Mouse (Mus musculus) hindbrain, embryonic 11.5 days (tissue): ENCODE results near the gene Rdh16. TPM values are rescaled to one million over a fixed set of nuclear protein-coding genes. Genes with fewer than 3 reads are reported as not detected.
"Not testable (repeated sequence)": the region's sequence is repeated elsewhere in the genome, so short reads cannot be mapped to it uniquely, and the experiment has no call there.

ENCODE experiments used
- ATAC-seq: fragments of 200-750 bp; cut with Nextera tagmentation; 2 replicates; pipeline ENCODE4 v1.8.0; 2017; ENCODE audit warnings: mild to moderate bottlenecking, moderate TSS enrichment, moderate library complexity; ENCODE audit not compliant: low FRiP score
- DNase-seq: peaks from one replicate; pipeline ENCODE4 v3.0.0-alpha.2; 2015; ENCODE audit warnings: low spot score
- H3K27ac ChIP-seq: fragments of 300-500 bp; sonication (generic); 2 replicates; pipeline ENCODE4 v1.5.1; 2014; ENCODE audit warnings: mild to moderate bottlenecking, low read depth, low read length
- H3K27me3 ChIP-seq: fragments of 300-500 bp; sonication (generic); 2 replicates; pipeline ENCODE4 v1.6.1; 2014; ENCODE audit warnings: mild to moderate bottlenecking, low read length, moderate library complexity, mixed read lengths; ENCODE audit not compliant: control insufficient read depth, insufficient read depth
- H3K36me3 ChIP-seq: fragments of 300-500 bp; sonication (generic); 2 replicates; pipeline ENCODE4 v1.6.1; 2014; ENCODE audit warnings: mild to moderate bottlenecking, low read length, moderate library complexity, mixed read lengths; ENCODE audit not compliant: control insufficient read depth, insufficient read depth
- H3K4me1 ChIP-seq: fragments of 300-500 bp; sonication (generic); replicated peaks from 2 replicates; pipeline ENCODE4 v1.6.1; 2014; ENCODE audit warnings: low read length, mixed read lengths; ENCODE audit not compliant: control insufficient read depth, insufficient read depth
- H3K4me2 ChIP-seq: fragments of 300-500 bp; sonication (generic); replicated peaks from 2 replicates; pipeline ENCODE4 v1.6.1; 2014; ENCODE audit warnings: mild to moderate bottlenecking, low read depth, low read length
- H3K4me3 ChIP-seq: fragments of 300-500 bp; sonication (generic); 2 replicates; pipeline ENCODE4 v1.5.1; 2014; ENCODE audit warnings: low read depth, low read length
- H3K9ac ChIP-seq: fragments of 300-500 bp; sonication (generic); 2 replicates; pipeline ENCODE4 v1.6.1; 2014; ENCODE audit warnings: low read depth, low read length
- H3K9me3 ChIP-seq: fragments of 300-500 bp; sonication (generic); 2 replicates; pipeline ENCODE4 v1.6.1; 2016; ENCODE audit warnings: low read length; ENCODE audit not compliant: control insufficient read depth
- WGBS: fragments of 180-500 bp; shearing (Covaris S2); extraction: QIAGEN DNeasy Blood & Tissue Kit; methylation state at CpG from one replicate; pipeline ENCODE4 v1.1.7; 2014; 5-methylcytosine and 5-hydroxymethylcytosine counted together
- polyA plus RNA-seq: library from polyadenylated mRNA; unstranded; fragments of >200 nt; fragmentation: Nextera tagmentation; extraction: Ambion mirVana; gene quantifications from 2 replicates; pipeline ENCODE4 v1.2.1, GENCODE M21; 2014

The Rdh16 gene
- polyA plus RNA-seq: 0.06 TPM in 1 of 2 replicates, not detected in the other

DNA sequence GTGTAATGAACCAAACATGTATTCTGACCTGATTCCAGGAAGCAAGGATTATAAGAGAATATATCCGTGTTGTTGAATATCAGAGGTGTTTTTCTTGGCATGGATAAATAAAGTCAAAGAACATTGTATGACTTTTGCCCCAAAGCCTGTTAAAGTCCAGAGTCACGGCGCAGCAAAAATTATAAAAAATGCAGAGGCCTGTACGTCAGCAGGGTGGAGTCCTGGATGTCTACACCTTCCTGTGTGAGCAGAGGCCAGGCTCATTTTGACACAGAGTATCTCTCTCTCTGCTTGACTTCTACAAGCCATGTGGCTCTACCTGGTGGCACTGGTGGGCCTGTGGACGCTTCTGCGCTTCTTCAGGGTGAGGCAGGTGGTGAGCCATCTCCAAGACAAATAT lies at the start of gene Rdh16:
Rdh16 (plus strand) TSS at position 262 of the 400 bp plus-strand sequence.
- Histone ChIP-seq H3K4me3 (no peak within 1 kb of the TSS), H3K27ac (no peak within 1 kb of the TSS), H3K27me3 (no peaks in the 10 kb centered on the region), H3K4me2 (no peak within 1 kb of the TSS), H3K36me3 (no peaks in the 10 kb centered on the region), H3K9ac (no peak within 1 kb of the TSS), H3K4me1 (no peaks in the 10 kb centered on the region), H3K9me3 (no peaks in the 10 kb centered on the region)
- no peak for ATAC-seq
- DNase-seq: no peak
- whole genome bisulfite sequencing: 89% methylated on average over 6 of the region's 6 CpGs

DNA sequence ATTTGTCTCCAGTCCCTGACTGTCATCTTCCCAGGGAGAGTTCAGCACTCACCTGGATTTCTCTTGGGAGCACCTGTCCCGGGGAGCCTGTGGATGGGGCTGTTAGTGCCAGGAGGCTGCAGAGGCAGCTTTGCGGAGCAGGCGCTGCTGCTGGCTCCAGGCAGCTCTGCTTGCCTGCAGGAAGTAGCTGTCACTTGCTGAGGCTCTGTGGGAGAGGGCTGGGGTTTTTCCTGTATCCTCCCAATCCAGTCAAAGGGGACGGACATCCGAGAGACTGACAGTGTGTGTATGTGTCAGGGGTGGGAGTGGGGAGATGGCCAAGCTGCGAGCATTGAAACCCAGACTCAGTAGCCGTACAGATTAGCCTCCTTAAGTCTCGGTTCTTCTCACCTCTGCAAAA lies 49.4 kb upstream of the Rdh16 start, which contains the start of gene Gpr182:
Gpr182 (minus strand) TSS at position 185 of the 400 bp plus-strand sequence.
- WGBS: 60% methylated on average over 8 of the region's 8 CpGs
- Histone ChIP-seq H3K4me2 (no peak within 1 kb of the TSS; the same call in 1 of the 2 replicates), H3K9me3 (no peaks in the 10 kb centered on the region), H3K4me3 (no peak within 1 kb of the TSS), H3K9ac (no peak within 1 kb of the TSS), H3K27me3 (no peaks in the 10 kb centered on the region), H3K27ac (no peak within 1 kb of the TSS), H3K36me3 (no peaks in the 10 kb centered on the region), H3K4me1 (peaks cover 6% of the 10 kb centered on the region; the same call in 1 of the 2 replicates)
- ATAC-seq (no peak), DNase-seq (no peak)

DNA sequence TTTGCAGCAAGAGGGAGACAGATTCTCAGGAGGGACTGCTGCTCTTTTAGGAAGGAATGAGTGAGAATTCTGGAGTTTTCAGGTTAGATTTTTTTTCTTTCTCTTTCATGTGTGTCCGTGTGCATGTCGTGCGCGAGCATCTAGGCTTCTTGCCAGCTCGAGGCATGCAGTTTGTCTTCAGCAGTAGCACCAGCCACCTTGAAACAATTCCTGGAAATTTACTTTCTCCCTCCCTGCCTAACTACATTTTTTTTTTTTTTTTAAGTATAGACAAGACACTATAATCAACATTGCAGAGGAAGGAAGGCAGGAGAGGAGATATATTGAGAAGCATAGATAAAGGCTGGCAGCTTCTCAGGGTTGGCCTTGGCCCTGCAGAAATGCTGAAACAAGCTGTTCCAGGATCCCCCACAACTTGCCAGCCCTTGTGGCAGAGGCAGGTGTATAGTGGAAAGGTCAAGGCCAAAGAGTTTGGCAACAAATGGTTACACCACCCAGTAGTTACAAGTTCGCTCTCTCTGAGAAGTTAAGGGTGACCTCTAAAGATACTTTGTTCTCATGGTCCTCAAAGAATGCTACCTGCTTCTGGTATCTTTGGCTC lies 46.3 kb upstream of the Rdh16 start:
- 86% methylated on average over 6 of the region's 6 CpGs for WGBS
- DNase-seq: no peak
- Histone ChIP-seq H3K36me3 (no peaks in the 10 kb centered on the region), H3K4me3 (no peak overlapping the region), H3K4me2 (no peak overlapping the region), H3K9ac (no peak overlapping the region), H3K4me1 (no peaks in the 10 kb centered on the region), H3K27me3 (no peaks in the 10 kb centered on the region), H3K9me3 (no peaks in the 10 kb centered on the region), H3K27ac (no peak overlapping the region)
- ATAC-seq: no peak

DNA sequence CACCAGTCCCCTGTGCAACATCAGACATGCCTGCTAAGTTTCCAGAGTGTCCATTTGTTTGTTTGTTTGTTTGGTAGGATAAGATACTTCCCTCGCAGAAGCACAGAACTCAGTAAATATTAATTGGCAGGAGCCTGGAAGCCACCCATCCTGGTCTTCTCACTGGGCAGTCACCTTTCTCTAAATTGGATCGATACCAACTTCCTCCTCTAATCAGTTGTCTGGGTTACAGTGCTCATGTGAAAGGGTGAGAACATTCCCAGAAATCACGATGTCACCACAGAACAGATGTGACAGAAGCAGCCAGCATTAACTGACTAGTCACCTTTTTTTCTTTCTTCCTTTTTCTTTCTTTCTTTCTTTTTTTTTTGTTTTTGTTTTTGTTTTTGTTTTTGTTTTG lies 45.7 kb upstream of the Rdh16 start:
- DNase-seq (no peak), ATAC-seq (no peak)
- Histone ChIP-seq H3K9me3 (no peaks in the 10 kb centered on the region), H3K9ac (no peak overlapping the region), H3K4me3 (no peak overlapping the region), H3K27me3 (no peaks in the 10 kb centered on the region), H3K4me2 (no peak overlapping the region), H3K36me3 (no peaks in the 10 kb centered on the region), H3K4me1 (no peaks in the 10 kb centered on the region), H3K27ac (no peak overlapping the region)
- 79% methylated on average over 3 of the region's 3 CpGs for WGBS

DNA sequence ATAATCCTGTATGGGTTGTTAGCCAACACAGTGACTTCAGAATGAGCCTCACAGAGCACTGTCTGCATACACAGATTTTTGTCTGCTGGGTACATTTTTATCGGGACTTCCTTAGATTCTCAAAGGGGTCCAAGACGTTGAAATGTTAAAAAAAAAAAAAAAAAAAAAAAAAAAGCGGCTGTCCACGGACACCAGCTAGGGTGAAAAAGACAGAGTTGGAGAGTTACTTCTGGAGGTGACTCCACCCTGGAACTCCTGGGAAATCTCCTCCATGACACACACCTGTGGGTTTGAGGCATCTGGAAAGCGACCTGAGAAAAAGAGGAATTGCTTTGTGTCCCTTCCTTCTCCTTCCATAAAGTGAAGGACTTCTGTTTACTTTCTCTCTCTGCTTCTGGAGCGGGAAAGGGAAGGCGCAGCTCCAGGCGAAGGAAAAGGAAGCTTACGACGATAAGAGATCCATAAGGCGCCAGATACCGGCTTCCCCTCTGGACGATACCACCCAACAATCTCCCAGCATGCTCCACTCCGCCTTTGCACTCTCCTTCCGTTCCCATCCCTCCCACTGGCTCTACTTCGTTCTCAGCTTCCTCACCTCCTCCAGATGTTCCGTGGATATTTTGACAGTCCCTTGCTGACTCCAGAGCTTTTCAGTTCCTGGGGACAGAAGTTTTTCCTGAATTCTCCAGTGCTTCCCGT lies 45.0 kb upstream of the Rdh16 start:
- 47% methylated on average over 18 of the region's 18 CpGs for WGBS
- H3K4me2 ChIP-seq: 0 out of 2 replicates have a peak overlapping the region, but pooled peaks have one; percentile 1
- H3K9me3 ChIP-seq: no peaks in the 10 kb centered on the region
- H3K27ac ChIP-seq: no peak overlapping the region
- H3K4me1 ChIP-seq: no peaks in the 10 kb centered on the region
- no peak for DNase-seq
- no peak overlapping the region for H3K4me3 ChIP-seq
- no peak overlapping the region for H3K9ac ChIP-seq
- no peaks in the 10 kb centered on the region for H3K36me3 ChIP-seq
- no peaks in the 10 kb centered on the region for H3K27me3 ChIP-seq
- no peak for ATAC-seq

DNA sequence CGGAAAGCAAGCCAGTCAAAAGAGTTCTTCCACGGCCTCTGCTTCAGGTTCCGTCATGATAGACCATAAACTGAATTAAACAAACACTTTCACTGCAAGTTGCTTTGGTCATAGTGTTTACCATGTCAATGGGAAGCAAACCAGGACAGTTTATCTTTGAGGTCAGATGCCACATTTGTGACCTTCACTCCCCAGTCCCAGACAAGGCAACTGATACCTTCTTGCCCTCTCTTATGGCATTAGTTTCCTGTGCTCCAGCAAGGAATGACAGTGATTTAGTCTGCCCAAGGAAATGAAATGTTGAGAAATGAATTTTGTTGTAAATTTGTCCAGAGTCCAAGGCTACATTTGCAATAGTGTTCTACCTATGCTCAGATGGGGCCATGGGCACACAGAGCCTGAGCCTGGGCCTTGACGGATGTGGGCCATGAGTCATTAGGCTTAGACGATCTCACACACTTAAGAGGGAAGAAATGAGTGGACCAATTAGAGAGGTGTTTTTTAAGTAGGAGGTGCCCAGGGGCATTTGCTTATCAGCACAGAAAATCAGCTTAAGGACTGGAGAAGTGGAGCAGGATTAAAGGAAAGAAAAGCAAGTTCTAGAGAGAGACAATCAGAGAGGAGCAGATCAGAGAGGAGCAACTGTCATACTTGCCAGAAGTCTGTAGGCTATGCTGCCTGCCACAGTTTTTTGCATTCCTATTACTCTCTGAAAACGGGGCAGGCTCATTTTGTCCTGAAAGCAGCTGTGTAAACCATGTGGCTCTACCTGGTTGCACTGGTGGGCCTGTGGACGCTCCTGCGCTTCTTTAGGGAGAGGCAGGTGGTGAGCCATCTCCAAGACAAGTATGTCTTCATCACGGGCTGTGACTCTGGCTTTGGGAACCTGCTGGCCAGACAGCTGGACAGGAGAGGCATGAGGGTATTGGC lies 41.5 kb upstream of the Rdh16 start, which contains the start of the genes Rdh1 and Rdh16f1:
Rdh1 (plus strand) TSS at position 541 of the 930 bp plus-strand sequence.
Rdh16f1 (plus strand) TSS at position 607 of the 930 bp plus-strand sequence.
- H3K27me3 ChIP-seq: no peaks in the 10 kb centered on the region
- ATAC-seq (no peak), DNase-seq (no peak)
- no peaks in the 10 kb centered on the region for H3K4me1 ChIP-seq
- H3K9ac ChIP-seq: no peak within 1 kb of the TSS
- H3K9me3 ChIP-seq: no peaks in the 10 kb centered on the region
- H3K36me3 ChIP-seq: no peaks in the 10 kb centered on the region
- 79% methylated on average over 8 of the region's 9 CpGs for WGBS
- H3K4me3 ChIP-seq: no peak within 1 kb of the TSS
- H3K27ac ChIP-seq: no peak within 1 kb of the TSS
- H3K4me2 ChIP-seq: no peak within 1 kb of the TSS

DNA sequence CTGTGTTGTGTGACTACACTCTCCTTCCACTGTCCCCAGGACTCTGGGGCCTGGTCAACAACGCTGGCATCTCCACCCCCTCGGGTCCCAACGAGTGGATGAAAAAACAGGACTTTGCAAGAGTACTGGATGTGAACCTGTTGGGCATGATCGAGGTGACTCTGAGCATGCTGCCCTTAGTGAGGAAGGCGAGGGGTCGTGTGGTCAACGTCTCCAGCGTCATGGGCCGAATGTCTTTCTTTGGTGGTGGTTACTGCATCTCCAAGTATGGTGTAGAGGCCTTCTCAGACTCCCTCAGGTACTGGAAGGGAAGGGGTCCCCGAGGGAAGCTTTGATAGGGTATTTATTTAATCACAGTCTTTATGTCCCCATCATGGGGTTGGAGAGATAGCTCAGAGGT lies 38.0 kb upstream of the Rdh16 start:
- H3K27ac ChIP-seq, H3K27me3 ChIP-seq, H3K36me3 ChIP-seq, DNase-seq, H3K4me1 ChIP-seq, H3K9me3 ChIP-seq, H3K4me3 ChIP-seq, H3K4me2 ChIP-seq, H3K9ac ChIP-seq, ATAC-seq: not testable (repeated sequence)
- WGBS: 88% methylated on average over 10 of the region's 10 CpGs

DNA sequence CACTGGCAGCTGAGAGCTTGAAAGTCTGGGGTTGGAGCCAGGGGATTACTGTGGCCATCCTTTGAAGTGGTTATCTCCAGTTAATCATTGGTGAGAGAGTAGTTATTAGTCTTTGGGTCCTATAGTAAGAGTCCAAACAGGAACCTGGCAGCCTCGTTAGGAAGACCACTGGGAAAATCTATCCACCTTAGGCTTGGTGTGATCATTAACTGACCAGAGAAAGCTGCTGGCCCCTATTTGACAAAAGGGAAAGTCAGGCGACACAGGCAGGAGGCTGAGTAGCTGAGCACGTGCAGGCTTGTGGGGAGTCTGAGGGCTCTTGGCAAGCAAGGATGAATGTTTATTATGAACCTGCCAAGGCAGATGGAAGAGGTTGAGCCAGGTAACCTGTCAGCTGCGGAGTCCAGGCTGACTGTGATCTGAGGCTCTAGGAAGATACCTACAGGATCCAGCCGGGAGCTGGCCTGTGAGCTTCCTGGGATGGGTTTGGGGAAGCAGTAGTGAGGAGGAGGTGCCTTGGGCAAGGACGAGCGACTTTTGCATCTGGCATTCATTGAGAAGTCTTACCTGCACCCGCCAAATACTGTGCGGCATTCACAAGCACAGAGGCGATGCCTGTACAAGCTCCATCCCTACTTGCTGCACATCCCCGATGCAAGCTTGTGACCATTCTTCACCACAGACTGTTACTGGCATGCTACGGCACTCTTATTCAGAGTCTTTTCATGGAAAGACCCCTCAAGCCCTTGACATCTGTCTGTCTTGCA lies 36.9 kb upstream of the Rdh16 start:
- no peak overlapping the region for H3K4me2 ChIP-seq
- no peak overlapping the region for H3K27ac ChIP-seq
- H3K9ac ChIP-seq: no peak overlapping the region
- DNase-seq (no peak), ATAC-seq (no peak)
- WGBS: 65% methylated on average over 12 of the region's 12 CpGs
- H3K4me1 ChIP-seq: no peaks in the 10 kb centered on the region
- no peaks in the 10 kb centered on the region for H3K36me3 ChIP-seq
- H3K4me3 ChIP-seq: no peak overlapping the region
- no peaks in the 10 kb centered on the region for H3K27me3 ChIP-seq
- no peaks in the 10 kb centered on the region for H3K9me3 ChIP-seq
